Mouse (Mus musculus): ENCODE measurements around the gene Gli1. TPM values are rescaled to one million over a fixed set of nuclear protein-coding genes. Genes with fewer than 3 reads are reported as not detected.

Gene Gli1
- total RNA-seq (2021): 1 to 10 TPM; 2.8 to 4.1 TPM

DNA sequence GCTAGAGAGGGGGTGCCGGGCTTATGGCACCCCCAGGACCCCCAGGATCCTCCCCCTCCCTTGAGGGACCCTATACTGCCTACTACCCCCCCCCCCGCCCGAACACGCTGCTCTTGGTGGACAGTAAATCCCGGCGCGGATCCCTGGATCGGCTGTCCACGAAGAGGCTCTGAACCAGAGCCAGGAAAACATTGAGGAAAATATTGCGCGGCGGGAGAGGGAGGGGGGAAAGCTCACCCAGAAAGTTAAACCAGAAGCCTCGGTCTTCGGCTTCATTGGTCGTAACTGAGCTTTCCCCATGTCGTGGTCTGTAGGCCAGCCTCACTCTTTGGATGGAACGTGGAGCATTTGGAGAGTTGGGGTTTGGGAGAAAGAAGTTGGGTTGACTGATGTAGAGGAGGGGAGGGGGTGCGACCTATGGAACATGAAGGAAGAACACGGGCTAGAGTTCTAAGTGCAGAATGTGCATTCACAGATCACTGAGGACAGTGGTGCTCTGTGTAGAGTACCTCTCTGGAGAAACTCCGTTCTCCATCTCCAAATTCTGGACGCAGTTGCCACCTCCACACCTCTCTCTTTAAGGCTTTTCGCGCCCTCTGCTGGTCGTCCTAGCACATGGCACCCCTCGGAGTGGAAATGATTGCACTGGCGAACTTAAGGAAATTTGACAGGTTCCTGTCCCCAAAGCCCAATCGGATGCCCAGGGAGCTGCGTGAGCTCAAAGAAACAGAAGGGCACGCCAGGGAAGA is at the start of gene Gli1:
Gene Gli1 (minus strand): TSS at position 84 of the 749 bp plus-strand sequence.
- DNase-seq: peak; percentile 87
- intact Hi-C loops (cut with DNase I): no loop called here

DNA sequence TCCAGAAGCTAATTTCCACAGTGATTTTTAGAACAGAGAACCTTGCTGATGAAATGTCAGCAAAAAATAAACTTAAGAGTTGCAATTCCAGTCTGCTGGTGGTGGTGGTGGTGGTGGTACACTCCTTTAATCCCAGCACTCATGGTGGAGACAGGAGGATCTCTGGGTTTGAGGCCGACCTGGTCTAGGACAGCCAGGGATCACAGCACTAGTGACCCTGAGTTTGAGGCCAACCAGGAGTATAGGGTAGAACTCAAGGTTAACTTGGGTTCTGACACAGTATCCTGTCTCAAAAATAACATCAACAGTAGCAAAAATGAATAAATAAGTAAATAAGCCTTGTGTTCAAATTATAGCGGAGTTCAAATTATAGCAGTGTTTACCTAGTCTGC is 40.0 kb upstream of the Gli1 start:
- intact Hi-C loops (cut with DNase I): loop anchor here (5.0 kb wide), 1 partner anchor 36 kb away; no protein-coding TSS in a partner anchor
- no peak for DNase-seq

DNA sequence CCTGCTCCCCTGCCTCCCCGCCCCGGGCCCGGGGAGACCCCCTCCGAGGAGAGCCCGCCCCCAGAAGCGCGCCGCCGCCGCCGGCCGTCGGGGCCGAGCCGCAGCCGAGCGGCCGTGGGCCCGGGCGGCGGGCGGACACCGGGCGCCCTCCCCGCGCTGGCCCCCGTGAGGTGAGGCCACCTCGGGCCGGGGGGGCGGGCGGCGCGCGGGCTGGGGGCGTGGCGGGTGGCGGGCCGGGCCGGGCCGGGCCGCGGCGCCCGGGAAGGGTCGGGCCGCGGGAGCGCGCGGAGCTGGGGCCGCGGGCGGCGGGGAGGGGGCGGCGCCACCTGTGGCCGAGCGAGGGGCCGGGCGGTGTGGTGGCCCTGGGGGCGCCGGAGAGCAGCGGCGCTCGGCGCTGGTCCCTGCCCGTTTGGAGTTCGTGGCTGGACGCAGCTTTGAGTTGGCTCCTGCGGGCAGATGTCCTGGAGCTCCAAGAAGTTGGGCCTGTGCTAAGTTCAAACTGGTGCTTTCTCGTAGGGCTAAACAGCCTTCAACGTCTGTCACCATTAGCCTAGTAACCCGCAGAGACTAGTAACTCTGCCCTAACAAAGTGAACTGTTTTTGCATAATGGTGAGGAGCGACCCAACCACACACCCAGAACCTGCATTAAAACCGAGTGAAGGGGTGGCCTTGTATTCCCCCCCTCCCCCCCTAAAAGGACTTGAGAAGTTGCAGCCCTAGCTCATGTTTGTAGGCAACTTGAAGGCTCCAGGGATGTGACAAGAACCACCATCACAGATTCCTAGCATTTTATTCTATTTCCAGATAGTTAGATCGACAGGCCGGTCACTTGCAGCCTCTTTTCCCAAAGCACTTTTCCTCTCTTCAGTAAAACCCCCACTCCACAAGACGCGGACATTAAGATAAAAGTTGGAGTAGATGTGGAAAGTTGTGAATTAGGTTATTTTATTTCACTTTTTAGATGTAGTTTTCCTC is 39.3 kb upstream of the Gli1 start:
- peak; percentile 73 for DNase-seq
- intact Hi-C loops (cut with DNase I): loop anchor here (5.0 kb wide), 1 partner anchor 36 kb away; no protein-coding TSS in a partner anchor

DNA sequence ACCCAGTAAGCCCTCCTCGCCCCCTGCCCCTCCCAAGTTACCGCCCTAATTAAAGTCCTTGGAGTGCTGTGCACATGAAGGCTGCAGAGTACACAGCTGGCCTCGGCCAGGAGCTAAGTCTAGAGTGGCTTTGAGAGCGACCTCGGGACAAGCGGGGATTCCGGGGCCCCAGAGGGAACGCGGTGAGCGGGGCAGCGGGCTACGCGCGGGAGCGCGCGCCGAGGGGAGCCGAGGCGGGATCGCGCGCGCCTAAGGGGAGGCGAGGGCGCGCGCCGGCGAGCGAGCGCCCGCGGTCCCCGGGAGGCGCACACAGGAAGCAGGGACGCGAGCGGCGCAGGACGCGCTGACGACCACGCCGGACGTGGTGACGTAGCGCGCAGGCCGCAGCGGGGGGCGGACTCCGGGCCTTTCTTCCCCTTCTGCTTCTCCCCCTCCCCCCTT is 38.5 kb upstream of the Gli1 start, which contains the start of gene R3hdm2:
Gene R3hdm2 (plus strand): TSS at position 77 of the 441 bp plus-strand sequence.
- DNase-seq: peak; percentile 98
- intact Hi-C loops (cut with DNase I): loop anchor here (5.0 kb wide), 1 partner anchor 37 kb away; no protein-coding TSS in a partner anchor

DNA sequence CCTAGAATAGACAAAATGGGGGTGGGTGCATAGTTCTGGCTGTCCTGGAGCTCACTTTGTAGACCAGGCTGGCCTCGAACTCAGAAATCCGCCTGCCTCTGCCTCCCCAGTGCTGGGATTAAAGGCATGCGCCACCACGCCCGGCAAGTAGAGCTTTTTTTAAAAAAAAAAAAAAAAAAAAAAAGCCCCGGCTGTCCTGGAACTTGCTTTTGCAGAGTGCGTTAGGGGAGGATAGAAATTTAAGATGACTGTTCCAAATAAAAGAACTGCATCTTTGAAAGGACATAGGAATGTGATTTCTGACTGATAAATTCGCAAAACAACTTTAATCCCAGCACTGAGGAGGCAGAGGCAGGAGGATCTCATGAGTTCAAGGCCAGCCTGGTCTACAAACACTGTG is 37.9 kb upstream of the Gli1 start:
- DNase-seq: no peak
- intact Hi-C loops (cut with DNase I): loop anchor here (5.0 kb wide), 1 partner anchor 38 kb away; no protein-coding TSS in a partner anchor

DNA sequence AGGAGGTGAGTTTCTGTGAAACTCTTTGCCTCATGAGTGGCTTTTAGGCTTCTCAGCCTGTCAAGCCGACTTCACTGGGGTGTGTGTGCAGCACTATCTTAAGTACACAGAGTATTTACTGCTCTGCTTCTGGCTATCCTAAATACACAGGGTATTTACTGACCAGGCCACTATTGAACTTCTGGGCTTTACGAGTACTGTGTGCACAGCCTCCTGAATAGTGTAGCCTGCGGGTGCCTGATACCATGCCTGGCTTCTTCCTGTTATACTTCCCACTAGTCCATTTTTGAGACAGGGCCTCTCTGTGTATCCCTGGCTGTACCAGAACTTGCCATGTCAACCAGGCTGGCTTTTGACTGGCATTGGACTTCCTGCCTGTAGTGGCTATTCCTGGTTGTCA is 35.9 kb upstream of the Gli1 start:
- intact Hi-C loops (cut with DNase I): no loop called here

DNA sequence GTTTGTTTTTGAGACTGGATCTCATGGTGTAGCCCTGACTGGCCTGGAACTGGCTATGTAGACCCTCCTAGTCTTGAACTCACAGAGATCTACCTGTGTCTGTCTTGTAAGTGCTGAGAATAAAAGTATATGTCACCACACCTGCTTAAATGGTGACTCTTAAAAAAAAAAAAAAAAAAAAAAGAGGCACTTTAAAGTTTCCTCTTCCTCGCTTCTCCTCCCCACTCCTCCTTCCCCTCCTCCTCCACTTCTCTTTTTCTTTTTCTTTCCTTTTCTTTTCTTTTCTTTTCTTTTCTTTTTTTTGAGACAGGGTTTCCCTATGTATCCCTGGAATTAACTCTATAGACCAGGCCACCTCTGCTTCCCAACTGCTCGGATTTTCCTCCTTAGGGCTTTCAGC is 29.2 kb upstream of the Gli1 start:
- no peak for DNase-seq
- intact Hi-C loops (cut with DNase I): no loop called here

More for the DNA sequence above, 35.9 kb upstream of the Gli1 start:
- no peak for DNase-seq

DNA sequence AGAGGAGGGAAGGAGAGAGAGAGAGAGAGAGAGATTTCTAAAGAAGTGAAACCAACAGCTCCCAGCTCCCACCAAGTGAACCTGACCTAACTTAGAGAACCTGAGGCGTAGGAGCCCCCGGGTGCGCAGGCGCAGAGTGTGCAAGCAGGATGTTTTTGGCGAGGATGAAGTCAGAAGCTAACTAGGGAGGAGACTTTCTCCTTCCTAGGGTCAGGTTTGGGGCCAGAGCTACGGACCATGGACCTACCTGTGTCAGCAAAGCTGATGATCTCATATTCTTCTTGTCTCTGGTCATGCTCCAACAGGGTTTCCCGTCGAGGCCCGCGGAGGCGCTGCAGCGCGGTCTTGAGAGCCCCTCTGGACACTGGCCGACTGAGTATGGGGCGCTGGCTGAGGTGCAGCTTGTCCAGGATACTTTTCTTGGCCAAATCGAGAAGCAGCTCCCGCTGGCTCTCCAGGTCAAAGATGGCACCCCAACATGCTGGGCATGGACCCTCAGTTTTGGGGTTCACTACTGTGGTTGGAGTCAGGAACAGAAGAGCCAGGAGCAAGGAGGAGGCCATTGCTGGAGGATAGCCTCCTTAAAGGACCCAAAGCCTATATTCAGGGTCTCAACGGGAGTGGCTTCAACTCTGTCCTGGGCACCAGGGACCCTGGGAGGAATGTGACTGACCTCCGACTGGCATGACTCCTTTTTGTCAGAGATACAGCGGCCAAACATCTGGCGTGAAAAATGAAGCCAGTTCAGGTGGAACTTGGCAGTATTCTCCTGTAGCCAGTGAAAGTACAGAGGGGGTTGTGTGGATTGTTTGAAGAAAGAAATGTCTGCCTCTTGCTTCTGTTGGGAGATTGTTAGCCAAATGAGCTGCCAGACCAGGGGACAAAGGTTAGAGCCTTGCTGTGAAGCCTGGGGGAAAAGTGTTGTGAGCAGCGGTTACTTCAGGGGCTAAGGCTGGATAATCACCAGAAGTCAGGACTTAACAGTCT is 28.4 kb upstream of the Gli1 start, which contains the start of gene Inhbc:
Gene Inhbc (minus strand): TSS at position 598 of the 987 bp plus-strand sequence.
- intact Hi-C loops (cut with DNase I): no loop called here
- DNase-seq: no peak

DNA sequence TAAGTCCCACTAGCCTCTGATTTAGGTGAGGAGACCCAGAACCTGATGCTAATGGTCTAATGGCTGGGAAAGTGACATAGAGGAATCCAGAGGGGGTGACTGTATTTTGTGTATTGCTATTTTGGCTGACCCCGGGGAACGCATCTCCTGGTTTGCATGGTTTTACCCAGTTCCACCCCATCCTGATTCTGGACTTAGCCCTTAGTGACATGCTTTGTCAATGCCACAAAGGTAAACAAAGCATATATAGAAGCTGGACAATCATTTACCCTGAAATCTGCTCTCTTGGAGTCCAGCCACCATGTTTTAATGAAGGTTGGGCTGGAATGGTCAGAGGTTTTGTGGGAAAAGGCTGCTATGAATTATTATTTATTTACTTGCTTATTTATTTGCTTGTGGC is 26.5 kb upstream of the Gli1 start:
- intact Hi-C loops (cut with DNase I): no loop called here
- no peak for DNase-seq

DNA sequence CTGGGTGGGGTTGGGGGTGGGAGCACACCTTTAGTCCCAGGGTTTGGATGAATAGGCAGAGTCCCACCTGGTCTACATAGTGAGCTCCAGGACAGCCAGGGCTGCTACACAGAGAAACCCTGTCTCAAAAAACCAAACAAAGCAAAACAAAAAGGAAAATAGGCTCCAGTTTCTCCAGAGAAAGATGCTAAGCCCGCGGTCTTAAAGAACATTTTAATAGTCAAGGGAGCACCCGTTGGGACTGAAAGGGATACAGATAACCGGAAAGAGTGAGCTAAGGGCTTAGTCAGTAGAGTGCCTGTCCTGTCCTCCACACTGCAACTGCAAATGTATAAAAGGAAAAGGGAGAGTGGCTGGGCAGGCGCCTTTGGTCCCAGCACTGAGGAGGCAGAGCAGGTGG is 25.3 kb upstream of the Gli1 start:
- no peak for DNase-seq
- intact Hi-C loops (cut with DNase I): no loop called here

DNA sequence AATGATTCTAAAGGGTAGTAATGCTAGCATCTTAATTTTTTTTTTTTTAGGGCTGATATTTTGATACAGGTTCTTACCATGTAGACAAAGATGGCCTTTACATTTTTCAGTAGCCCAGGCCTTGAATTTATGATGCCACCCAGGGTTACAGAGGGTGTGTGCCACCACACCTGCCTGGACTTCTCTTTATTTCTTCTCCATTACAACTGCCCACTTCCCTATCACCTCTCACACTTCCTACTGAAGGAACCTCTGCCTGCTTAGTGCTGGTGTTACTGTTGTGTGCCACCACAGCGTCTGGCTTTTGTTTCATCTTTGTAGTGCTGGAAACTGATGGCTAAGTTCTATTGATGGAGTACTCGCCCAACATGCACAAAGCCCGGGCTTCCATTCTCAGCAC is 18.9 kb upstream of the Gli1 start:
- DNase-seq: no peak
- intact Hi-C loops (cut with DNase I): no loop called here

DNA sequence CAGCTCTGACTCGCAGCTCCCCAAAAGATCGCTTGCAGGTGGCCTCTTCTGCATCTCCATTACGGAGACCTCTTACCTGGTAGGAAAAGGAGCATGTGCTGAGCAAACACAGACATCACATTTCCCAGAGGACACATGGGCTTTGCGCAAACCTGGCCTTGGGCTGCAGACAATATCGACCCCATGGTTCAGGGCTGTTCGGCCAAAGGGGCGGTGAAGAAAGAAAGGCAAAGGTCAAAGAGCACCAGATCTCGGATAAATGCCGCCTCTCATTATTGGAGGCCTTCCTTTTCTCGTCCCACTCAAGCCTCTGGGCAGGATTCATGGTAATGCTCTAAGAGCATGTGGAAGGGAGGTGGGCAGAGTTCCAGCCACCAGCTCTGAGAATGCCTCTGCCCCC is 13.6 kb upstream of the Gli1 start:
- intact Hi-C loops (cut with DNase I): no loop called here
- DNase-seq: no peak

DNA sequence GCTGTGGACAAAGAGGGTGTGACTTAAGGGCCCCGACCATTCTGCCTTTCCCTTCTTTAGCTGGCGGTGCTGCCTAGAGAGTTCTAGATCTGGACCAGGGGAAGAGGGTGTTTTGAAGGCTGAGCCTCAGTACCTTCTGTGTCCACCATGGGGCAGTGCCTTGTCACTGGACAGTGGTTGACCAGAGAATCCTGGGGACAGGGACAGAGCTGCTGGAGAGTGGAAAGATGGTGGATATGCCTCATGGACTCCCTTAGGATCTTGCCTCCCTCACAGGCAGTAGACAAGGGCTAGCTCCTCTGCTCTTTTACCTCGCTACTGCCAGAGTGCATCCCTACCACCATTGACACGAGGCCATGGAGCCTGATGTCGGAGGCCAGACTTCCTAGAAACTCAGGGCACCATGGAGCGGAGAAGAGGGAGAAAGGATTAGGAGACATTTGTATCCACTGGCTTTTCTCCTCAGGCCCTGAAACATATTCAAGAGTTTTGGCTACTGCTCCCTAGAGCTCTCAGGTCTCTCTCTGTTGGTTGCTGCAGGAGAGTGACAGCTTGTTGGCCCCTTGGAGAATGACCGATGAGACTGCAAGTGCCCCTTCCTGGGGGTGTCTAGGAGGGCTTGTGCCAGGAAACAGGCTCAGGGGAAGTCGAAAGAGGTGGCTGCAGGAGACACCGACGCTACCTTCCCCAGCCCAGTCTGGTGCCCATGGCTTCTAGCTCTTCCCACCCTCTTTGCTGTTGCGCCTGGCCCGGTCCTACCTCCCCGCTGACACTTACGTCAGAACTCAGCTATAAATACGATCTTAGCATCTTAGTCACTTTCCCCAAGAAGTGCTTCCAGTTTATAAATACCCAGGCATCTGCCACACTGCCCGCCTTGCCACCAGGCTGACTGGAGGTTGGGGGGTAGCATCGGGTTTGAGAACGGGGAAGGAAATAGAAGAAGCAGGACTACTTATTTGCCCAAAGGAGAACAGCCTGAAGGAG is 12.4 kb upstream of the Gli1 start, which contains the start of gene Inhbe:
Gene Inhbe (minus strand): TSS at position 503 of the 987 bp plus-strand sequence.
- no peak for DNase-seq
- intact Hi-C loops (cut with DNase I): no loop called here

DNA sequence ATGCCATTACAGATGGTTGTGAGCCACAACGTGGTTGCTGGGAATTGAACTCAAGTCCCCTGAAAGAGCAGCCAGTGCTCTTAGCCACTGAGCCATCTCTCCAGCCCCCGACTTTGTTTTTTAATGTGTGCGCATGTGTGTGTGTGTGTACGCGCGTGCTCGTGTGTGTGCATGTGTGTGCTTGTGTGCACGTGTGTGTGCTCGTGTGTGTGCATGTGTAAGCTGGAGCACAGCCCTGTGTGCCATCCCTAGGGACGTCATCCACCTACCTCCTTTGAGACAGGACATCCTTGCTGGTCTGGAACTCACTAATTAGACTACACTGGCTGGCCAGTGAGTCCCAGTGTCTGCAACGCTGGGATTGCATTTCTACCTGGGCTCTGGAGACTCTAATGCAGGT is 11.0 kb upstream of the Gli1 start:
- DNase-seq: no peak
- intact Hi-C loops (cut with DNase I): no loop called here

DNA sequence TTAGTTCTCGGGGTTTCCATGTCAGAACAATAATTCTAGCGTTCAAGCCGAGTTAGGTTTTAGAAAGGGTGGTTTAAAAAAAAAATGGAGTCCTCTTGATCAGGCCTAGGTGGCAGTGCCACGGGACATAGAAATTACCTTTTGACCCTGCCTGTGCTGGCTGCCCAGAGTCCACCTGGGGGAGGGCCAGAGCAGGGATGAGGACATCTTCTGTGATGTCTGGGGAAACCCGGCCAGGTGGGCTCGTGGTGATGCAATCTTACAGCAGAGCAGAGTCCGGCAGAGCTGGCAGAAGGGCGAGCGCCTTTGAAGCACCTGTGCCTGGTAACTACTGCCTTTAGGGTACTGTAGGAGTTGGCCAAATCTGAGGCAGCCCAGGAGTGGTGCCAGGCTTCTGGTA is 10.4 kb upstream of the Gli1 start:
- intact Hi-C loops (cut with DNase I): no loop called here

DNA sequence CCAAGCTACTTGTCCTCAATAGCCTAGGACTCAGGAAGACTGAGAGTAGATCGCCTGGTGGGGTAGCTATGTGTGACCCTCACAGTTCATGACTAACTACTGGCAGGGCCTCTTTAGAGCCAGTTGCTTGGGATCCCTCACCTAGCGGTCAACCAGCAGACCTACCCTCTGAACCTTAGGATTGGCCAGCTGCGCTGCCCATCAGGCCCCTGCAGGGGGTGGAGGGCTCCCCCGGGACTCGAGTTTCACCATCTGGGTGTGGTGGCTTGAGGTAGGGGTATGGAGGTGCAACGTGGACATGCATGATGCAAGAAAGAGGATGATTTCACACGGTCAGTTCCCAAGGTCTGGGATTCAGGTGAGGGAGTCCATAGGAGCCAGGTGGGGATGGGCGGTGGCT is 9.9 kb upstream of the Gli1 start:
- intact Hi-C loops (cut with DNase I): no loop called here
- no peak for DNase-seq

More for the DNA sequence above, 10.4 kb upstream of the Gli1 start:
- no peak for DNase-seq

DNA sequence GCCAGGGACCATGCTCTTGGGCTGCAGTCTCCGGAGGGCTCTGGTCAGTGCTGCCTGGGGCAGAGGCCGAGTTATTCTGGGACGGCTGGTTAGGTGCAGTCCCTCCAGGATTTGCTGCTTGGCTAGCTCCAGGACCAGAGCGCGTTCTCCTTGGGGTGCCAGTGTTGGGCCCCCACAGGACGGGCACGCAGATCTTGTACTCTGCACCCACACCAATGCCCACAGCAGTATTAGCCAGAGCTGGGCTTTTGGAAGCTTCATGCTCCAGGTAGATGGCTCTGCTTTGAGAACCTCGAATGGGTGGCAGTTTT is 9.5 kb upstream of the Gli1 start:
- intact Hi-C loops (cut with DNase I): no loop called here
- DNase-seq: no peak

DNA sequence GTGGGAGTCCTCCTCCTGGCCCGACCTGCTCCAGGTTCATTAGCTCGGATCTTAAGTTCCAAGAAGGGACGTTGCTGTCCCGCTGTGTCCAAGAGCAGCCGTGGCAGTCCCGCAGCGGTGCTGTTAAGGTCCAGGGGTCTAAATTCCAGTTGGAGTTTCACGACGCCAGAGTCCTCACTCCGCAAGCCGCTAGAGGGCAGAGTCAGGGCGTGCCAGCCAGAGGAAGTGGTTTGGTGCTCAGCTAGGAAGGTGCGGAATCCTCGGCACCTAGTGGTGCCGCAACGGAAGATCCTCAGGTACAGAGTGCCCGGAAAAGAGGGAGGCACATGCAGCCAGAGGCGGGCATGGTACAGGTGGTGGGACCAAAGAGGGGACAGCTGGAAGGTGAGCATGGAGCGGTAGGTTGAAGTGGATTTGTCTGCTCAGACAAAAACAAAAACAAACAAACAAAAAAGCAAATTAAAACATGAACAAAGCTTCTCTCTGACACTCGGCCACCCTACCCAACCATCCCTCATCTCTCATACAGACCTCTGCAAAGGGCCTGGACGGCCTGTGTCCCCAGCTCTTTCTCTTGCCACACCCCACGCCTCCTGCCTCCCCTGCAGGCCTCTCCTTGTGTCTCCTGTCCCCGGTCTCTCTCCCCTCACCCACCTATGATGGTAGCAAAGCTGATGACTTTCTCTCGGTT is 9.0 kb upstream of the Gli1 start:
- peak; percentile 64 for DNase-seq
- intact Hi-C loops (cut with DNase I): no loop called here

All from left cerebral cortex, postnatal 4 days (tissue).